Mouse (Mus musculus): ENCODE measurements around the gene Pgm2l1. TPM values are rescaled to one million over a fixed set of nuclear protein-coding genes. Genes with fewer than 3 reads are reported as not detected.

The Pgm2l1 gene
- polyA plus RNA-seq (2017; shearing (Covaris generic)) = 1 to 10 TPM; 4.4 to 5.8 (median 4.8) TPM

DNA sequence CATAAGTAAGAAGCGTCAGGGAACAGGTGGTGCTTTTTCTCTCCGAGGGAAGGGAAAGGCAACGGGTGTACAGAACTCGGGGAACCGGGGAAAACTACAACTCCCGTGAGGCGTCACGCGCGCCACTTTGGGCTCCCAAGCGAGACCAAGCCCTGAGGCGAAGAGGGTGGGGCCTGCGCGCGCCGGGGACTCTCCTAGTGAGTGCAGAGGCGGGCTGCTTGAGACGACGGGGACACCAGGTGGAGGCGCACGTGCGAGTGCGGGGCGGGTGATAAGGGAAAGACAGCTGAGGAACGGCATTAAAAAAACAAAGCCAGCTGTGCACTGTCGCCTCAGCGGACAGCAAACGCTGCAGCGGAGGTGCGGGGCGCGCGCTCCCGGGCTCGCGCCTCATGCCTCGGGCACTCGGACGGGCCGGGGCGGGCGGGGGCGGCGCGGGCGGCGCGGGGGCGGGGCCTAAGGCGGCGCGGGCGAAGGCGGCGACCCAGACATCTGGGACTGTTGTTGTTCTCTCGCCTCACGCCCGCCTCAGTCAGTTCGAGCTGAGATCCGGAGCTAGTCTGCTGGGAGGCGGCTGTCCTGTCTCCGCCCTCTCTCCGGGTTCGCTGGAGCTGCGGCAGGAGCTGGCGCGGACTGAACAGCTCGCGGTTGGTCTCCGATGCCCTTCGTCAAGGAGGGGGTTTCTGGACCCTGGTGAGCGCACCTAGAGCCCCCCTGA lies at the start of gene Pgm2l1:
Pgm2l1 (plus strand) TSS at position 237 of the 718 bp plus-strand sequence.
- peak; percentile 97 for ATAC-seq

DNA sequence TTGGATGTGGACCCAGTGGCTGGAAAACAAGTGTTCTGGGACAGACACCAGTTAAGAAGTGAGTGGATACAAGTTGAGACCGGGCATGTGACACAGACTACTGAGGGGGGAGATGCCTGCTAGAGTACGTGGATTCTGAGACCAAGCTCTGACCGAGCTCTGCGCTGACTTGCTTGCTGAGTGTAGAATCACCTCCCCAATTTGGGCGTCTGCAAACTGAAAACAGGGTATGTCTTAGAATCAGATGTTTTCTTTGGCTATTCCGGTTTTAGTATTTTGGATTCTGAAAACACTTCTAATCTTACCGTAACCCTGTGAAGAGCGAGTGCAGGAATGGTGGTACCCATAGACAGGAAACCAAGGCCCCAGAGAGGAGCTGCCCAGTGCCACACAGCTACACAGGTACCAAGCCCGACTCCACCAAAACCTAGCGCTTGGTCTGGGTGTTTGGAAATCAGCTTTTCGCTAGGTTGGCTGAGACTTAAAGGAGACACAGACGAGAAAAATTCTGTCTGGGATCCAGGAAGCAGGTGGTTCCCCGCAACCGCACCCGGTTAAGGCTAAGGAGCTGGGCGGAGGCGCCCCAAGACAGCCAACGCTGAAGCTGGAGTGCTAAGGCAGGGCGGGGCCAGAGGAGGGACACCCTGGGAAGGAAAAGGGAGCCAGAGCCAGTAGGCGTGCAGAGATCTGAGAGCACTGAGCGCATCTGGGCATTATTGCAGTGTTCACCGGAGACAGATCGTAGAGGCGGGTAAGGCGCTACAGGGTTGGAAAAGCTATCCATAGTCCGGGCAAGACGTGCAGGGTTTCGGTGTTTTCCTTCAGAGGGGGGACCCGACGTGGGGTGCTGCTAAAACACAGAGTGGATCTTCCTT lies 48.9 kb upstream of the Pgm2l1 start:
- no peak for ATAC-seq

DNA sequence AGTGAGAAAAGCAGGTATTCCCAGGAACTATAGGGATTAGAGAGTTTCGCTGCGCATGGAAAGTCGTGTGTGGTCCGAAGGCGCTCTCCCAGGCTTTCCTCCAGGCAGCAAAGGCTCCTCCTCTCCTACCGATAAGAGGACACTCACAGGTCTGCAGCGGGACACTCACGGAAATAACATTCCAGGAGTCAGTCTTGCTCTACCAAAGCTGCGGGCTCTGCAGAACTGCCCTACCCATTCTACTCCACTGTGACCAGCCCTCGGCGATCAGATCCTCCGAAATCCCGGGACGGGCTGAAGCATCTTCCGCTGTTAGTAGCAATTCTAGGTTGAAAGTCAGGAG lies 48.3 kb upstream of the Pgm2l1 start:
- no peak for ATAC-seq

DNA sequence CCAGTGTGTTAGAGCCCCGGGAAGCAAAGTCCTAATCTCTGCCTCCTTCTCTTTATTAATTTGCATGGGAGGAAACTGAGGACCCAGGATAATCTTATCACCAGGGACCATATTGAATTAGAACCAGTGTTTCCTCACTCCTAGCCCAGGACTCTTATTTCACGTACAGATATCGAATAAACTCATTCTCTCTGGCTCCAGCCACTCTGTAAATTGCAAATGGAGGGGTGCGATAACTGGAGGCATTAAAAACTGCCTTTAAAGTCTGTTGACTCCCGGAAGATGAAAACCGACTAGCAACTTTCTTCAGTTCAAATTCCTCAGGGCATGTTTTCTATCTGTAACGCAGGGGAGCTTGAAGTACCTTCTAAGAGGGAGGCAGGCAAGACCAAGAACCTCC lies 47.8 kb upstream of the Pgm2l1 start:
- no peak for ATAC-seq

DNA sequence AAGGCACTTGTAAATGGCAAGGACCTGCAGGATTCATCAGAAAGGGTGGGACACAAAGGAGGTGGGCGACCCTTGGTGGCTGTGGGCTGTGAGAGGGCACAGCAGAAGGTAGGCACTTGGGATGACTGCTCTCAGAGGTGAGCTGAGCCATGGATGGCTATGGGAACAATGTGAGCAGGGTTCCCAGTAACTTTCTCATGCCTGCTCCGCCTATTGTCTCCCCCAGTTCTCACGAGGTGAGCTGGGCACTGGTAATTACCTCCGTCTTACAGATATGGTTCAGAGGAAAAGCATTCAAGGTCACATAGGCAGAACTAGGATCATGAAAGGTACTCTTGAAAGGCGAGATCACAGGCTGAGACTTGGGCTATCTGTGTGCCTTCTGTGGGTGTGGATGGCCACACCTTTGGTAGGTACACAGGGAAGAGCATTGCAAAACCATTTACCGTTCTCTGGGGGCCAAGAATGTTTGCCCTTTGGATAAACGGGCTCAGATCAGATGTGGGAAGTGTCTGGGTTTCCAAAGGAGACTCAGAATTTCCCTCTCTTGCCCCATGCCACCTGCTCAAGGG lies 47.3 kb upstream of the Pgm2l1 start:
- ATAC-seq = no peak

DNA sequence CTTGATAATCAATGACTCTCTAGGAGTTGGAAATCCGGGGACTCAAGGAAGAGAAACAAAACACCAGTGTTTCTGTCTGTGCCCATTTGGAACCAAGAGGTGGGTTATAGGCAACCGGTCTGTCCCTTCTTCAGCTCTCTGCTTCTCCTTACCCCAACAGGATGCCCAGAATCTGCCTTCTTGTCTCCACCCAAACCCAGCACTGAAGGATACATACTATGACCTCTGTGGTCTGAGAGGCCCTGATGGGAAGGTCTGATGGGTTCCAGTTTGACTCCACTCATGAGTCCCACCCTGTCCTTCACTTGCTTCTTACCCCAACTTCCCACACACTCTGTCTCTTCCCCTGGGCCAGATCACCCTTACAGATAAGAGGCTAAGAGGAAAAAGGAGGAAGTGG lies 46.0 kb upstream of the Pgm2l1 start:
- no peak for ATAC-seq

DNA sequence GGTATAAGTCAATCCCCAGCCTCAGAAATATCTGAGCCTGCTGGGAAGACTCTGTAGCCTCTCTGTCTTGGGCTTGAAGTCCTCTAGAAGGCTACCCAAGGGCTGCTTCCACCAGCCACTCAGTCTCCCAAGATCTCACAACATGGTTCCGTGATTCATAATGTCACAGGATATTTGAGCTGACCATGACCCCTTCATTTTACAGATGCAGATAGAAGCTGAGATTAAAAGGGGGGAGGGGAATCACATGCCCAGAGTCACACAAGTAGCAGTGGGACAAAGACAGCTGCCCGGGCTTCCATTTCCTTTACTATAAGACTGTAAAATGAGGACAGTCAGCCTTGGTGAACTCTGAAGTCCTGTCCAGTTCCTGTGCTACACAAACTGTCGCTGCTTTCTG lies 45.6 kb upstream of the Pgm2l1 start:
- ATAC-seq = no peak

DNA sequence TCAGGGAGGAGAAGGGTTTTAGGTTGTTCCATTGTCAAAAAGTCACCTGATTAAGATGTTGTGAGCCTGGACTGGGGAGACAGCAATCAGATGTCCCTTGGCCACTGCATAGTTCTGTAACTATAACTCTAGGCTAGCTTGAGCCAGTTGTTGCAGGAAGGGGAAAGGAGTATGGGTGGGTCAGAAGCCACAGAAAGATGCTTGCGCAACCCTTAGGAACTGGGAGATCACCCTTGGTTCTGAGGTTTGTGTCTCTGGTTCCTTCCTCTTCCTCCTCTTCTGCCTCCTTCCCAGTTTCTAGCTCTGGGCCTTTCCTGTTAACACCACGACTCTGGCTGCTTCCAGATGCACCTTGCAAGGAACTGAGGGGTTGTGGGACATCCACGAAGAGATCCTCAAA lies 44.8 kb upstream of the Pgm2l1 start:
- ATAC-seq = no peak

DNA sequence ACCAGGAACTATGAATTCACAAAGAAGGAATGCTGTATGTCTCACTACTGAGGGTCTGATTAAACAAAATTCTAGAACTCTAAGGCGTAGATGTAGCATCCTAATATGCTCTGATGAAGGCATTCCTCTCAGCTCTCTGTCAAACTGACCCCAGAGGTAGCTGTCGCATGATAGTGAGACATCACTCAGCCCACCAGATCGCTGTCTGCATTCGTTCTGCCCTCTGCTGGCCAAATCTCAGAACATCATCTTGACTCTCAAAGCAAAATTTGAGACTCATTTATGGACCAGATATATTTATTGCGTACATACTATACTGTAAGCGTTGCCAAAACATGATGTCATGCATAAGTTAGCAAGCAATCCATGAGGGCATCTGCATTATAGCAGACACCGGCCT lies 39.6 kb upstream of the Pgm2l1 start:
- no peak for ATAC-seq

DNA sequence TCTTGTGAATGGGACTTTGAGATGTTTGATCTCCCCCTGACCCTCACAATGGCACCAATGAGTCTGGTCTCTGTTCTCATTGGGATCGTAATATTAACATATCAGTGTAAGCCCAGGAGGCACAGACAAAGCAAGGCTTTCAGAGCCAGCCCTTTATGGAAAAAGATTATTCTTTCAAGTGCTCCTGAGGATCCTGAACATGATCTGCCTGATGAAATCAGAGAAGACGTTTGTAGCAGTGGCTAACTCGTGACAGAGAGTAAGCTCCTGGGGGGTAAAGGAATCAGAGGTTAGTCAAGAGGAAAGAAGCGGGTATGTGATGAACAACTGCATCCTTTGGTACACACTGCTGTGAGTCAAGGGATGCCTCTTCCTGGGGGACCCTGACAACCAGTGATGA lies 37.0 kb upstream of the Pgm2l1 start:
- no peak for ATAC-seq

DNA sequence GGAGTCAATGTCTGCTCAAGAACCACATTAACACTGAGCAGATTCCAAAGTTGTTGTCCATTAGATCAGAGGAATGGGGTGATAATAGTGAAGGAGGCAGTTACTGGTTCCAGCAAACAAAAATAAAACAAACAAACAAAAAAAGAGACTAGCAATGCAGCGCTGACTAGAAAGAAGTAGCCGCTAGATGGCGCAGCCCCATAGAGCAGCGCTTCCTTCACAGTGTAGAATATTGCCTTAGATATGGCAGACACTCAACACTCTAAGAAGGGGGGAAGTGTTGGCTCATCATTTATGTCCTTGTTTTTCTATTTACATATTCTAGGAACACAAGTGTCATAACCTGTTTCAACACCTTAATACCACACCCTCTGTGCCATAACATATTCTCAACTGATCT lies 36.4 kb upstream of the Pgm2l1 start:
- peak; percentile 54 for ATAC-seq

DNA sequence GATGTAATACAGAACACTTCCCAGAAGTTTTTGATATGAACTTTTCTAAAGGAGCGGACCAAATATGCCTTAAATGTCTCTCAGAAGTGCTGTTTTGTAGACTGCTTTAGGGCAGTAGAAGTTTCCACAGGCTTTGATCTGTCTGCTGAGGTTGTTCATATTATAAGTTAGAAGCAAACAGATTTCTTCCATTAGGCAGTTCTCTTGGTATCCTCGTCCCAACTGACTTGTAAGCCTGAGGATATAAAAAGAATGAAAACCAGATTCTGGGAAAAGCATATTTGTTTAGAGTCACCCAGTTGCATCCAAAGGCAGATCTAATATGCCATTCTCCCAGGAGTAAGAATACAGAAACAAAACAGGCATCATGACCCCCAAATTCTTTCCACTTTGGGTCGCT lies 26.0 kb upstream of the Pgm2l1 start:
- no peak for ATAC-seq

DNA sequence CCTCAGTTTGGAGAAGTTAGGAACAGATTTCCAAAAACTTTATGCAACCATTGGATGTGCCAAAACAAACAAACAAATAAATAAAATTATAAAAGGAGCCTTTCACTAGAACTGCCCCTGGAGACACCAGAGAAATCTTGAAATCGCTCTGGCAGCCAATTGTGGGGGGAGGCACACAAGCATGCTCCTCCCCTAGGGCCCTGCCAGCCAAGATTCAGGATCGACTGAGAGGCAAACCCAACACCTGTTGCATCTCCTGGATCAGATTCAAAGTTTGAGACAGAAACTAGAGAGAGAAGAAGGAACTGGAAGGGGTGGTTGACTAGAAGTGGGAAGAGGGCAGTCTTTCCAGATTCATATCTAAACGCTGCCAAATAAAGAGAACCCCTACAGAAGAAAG lies 23.6 kb upstream of the Pgm2l1 start:
- no peak for ATAC-seq

DNA sequence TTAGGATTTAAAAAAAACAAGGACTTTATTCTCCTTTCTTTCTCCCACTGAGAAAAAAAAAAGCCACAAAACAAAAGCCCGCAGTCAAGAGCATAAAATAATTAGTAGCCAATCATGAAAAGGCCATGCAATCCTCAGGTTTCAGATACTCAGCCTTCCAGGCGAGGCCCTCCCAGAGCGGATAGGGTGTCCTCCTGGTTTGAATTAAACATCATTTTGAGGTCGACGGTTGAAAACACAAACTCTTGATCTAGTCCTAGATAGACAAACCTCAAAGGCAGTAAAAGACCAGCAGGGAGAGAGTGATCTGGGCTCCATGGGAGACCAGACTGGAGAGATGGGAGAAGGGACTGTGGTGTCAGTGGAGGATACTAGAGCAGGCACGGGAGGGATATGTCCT lies 22.3 kb upstream of the Pgm2l1 start:
- ATAC-seq = no peak

DNA sequence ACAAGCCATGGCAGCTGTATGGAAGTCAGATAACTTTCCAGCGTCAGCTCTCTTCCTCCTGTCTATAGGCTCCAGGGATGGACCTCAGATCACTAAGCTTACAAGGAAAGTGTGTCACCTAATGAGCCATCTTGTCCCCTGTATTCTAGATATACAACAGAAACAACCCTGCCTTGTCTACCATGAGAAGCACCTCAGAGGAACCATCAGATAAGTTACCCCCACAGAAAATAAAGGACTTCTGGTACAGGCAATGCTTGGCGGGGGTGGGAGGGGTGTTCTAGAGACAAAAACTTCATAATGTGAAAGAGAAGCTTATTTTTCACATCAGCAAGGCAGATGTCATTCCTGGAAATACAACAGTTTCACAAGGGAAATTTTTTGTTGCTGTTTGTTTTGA lies 21.1 kb upstream of the Pgm2l1 start:
- no peak for ATAC-seq

DNA sequence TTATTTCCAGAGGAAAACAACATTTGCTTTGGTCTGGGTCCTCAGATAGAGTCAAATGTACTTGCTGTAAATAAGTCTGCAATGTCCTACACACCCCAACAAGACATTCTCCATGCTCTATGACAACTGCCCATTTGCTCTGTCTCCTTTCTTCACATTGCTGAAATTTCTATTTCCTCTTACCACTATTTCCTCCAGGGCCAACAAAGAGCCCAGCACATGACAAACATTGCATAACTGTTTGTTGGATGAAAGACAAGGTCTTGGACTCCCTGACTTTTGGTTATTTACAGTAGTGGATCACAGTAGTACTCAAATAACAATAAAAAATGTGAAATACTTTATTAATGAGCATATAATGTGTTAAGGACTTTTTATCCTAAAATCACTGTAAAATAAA lies 19.3 kb upstream of the Pgm2l1 start:
- no peak for ATAC-seq

DNA sequence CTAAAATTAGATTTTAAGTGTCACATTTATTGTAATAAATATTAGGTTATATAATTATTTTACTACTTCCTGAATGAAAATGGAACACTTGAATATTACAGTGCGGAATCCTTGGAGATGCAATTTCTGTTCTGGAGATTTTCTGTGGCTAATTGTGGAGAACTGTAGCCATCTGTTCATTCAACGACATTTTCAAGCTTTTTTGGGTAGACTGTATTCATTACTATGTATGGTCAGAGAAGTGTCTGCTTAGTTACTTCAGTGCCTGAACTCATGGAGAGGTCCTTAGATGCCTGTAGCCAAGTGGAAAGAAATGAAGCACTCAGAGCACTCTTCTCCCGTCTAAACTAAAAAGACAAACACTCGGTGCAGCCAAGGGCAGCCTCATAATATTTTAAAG lies 12.9 kb upstream of the Pgm2l1 start:
- no peak for ATAC-seq

DNA sequence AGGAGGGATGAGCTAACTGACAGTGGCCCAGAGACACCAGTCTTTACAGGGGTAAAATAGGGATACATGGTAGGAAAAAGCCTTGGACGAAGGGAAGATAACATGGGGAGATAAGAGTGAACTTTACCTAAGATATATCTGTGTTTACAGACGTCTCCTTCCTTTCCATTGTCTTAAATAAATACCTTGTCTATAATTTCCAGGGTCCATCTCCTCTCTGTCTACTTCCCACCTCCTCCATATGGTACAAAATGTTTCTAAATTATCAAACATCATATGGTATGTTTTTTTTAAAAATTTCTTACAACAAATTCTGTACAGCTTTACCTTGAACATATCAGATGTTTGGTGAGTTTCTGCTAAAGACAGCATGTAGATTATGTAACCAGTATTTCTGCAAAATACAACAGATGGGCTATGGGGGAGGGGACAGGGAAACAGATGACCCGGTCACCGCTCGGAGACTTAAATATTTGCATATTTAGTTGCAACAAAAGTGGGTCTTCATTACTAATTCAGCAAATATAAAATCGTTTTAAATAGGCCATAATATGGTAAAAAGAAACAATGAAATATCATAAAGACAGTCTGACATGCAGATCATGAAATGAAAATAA lies 12.0 kb upstream of the Pgm2l1 start:
- no peak for ATAC-seq

DNA sequence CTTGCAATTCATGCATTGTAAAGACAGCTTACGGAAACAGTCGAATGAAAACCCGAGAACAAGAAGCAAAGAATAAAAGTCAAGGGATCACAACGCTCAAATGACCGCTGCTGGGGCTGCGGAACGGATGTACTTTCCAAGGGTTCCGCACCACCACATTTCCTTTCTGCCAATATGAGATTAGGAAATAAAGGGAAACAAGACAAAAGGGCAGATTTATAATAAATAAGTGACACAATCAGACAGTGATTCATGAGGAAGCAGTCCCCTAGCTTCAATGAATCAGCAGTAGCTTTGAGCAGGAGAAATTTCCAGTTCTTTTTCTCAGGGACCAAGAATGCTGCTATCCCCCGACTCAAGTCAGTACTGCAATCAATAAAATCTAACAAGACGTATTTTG lies 11.2 kb upstream of the Pgm2l1 start:
- no peak for ATAC-seq

DNA sequence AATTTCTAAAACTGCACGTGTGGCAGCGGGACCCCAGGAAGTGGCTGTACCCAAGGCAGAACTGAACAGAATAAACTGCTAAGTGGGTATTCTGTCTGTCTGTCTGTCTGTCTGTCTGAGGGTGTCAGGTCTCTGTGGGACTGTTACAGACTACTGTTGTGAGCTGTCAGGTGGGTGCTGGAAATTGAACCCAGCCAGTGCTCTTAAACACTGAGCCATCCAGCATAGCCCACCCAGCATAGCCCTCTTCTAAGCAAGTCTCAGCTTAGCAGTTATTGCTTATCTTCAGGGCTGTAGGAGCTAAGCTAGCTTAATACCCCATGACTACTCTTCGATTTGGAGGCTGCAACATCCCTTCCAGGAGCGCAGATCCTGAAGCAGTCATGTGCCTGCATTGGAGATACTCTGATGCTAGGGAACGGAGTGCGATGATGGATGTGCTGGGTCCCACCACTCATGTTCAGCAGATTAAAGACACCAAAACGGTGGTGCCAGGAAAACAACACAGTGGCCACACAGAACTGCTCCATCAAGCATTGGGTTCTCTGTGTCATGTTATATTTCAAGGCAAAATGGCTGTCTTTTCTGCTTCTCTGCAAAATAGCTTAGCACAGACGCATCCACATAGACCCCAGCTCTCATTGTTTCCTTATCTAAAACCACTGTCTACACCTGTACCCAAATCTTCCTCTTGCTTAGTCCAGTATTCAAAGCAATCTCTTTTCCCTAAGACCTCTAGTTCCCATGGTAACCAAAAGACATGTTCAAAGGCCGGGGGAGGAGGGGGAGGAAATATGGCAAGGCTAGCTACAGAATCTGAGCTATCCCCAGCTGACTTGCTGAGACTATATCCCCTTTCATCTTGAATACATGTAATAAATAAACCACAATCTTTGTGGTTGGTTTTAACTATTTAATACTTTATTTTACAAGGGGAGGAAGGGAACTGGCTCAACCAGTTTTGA lies 10.3 kb upstream of the Pgm2l1 start:
- no peak for ATAC-seq

DNA sequence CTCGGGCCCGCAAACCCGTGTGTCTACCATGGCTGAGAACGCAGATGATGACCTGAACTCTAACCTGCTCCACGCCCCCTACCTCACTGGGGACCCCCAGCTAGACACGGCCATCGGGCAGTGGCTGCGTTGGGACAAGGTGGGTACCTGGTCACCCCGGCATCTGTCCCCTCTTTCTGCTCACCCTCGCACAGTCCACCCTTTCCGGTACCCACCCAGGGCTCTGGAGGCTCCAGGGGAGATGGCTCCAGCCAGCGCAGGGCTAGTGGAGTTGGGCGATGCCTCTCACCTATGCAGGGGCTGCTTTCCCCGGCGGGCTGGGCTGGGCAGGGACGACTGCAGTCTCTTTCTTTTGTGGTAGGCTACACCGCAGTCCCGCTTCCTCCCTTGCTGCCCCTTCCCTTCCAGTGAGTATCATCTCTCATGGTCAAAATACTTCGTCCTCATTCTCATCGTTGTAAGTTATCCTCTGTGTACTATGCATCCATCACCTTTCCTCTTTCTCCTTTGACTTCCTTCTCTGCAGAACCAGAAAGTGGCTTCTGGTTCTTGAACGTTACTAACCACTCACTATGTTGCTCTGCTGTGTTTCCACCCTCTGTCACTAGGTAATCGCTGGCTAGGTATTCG lies 817 bp downstream of the Pgm2l1 start:
- peak; percentile 22 for ATAC-seq

DNA sequence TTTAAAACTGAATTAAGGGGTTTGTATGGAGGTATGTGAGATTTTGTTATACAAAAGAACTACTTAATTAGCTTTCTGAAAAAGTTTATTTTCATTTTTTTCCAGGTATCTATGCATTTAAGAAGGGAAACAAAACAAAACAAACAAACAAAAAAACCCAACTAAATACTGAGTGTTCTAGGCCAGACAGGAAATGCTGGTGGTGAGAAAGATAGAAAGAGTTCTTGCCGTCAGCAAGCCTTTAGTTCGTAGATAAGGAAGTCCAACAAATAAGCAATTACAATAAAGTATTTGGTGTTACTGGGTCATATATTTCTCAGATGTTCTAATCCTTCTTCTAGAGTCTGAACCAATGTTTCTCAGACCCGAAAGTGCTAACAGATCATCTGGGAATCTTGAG lies 1.8 kb downstream of the Pgm2l1 start:
- no peak for ATAC-seq
